Mouse (Mus musculus) CH12.LX (cell line): ENCODE results near the gene 2810408A11Rik. TPM values are rescaled to one million over a fixed set of nuclear protein-coding genes. Genes with fewer than 3 reads are reported as not detected.

Source experiments
- DNase-seq: peaks from one replicate; pipeline ENCODE4 v3.0.0-alpha.2; 2013; ENCODE audit errors: extremely low read depth
- H3K27ac ChIP-seq: 2 replicates; pipeline ENCODE4 v1.5.1; 2012; ENCODE audit warnings: low read depth, mild to moderate bottlenecking, control low read depth, moderate library complexity; ENCODE audit not compliant: insufficient read depth
- H3K27me3 ChIP-seq: replicated peaks from 2 replicates; pipeline ENCODE3; 2012; ENCODE audit warnings: inconsistent platforms
- H3K36me3 ChIP-seq, 2 experiments: replicated peaks in 1 of 2; 2 replicates each; pipeline versions ENCODE3 to v1.6.1; 2012; ENCODE audit warnings: inconsistent platforms in 1 of 2, low read length in 1 of 2, mild to moderate bottlenecking in 1 of 2, mixed read lengths in 1 of 2, moderate library complexity in 1 of 2; ENCODE audit not compliant: control insufficient read depth in 1 of 2, insufficient read depth in 1 of 2
- H3K4me1 ChIP-seq, 2 experiments: 2 replicates each; pipeline ENCODE4 v1.6.1; 2012; ENCODE audit warnings: inconsistent platforms in 1 of 2, moderate library complexity in 1 of 2; ENCODE audit not compliant: insufficient read depth in 2 of 2, control insufficient read depth in 1 of 2
- H3K4me2 ChIP-seq: 2 replicates; pipeline ENCODE4 v1.6.1; 2012; ENCODE audit warnings: low read depth, mild to moderate bottlenecking, control low read depth; ENCODE audit not compliant: poor library complexity, insufficient read depth, severe bottlenecking
- H3K4me3 ChIP-seq, 3 experiments: fragments of 150-350 bp in 1 of 3; sonication (generic) in 1 of 3; replicated peaks in 1 of 3; 2 replicates each; pipeline versions ENCODE3 to v1.5.1; 2011 to 2012; ENCODE audit warnings: low read depth in 2 of 3, low read length in 2 of 3, mild to moderate bottlenecking in 2 of 3, moderate library complexity in 2 of 3, control low read depth in 1 of 3, improper control_type of control experiment in 1 of 3, inconsistent platforms in 1 of 3, mixed read lengths in 1 of 3; ENCODE audit not compliant: poor library complexity in 1 of 3
- H3K79me2 ChIP-seq: replicated peaks from 2 replicates; pipeline ENCODE4 v1.6.1; 2012; ENCODE audit warnings: mild to moderate bottlenecking, moderate library complexity; ENCODE audit not compliant: control insufficient read depth, poor library complexity, insufficient read depth, severe bottlenecking; ENCODE audit errors: extremely low read depth
- H3K9ac ChIP-seq: 2 replicates; pipeline ENCODE4 v1.6.1; 2012; ENCODE audit warnings: low read depth, mild to moderate bottlenecking, control low read depth, moderate library complexity; ENCODE audit not compliant: insufficient read depth
- H3K9me3 ChIP-seq: replicated peaks from 2 replicates; pipeline ENCODE3; 2012; ENCODE audit warnings: low read length, inconsistent platforms, mixed read lengths
- BHLHE40 ChIP-seq: IDR thresholded peaks from 2 replicates; pipeline ENCODE4 v1.6.1; 2011; ENCODE audit warnings: mild to moderate bottlenecking, low read depth, low read length, improper control_type of control experiment
- CHD1 ChIP-seq: IDR thresholded peaks from 2 replicates; pipeline ENCODE4 v1.6.1; 2012; ENCODE audit warnings: low read depth, low read length, improper control_type of control experiment, inconsistent platforms
- CHD2 ChIP-seq: IDR thresholded peaks from 2 replicates; pipeline ENCODE4 v1.6.1; 2011; ENCODE audit warnings: low read length, improper control_type of control experiment
- CTCF ChIP-seq, 2 experiments: IDR thresholded peaks in 1 of 2; conservative IDR thresholded peaks in 1 of 2; 2 replicates each; pipeline ENCODE4 v1.5.1; 2011 to 2012; ENCODE audit warnings: low read depth in 2 of 2, low read length in 2 of 2, improper control_type of control experiment in 1 of 2, inconsistent platforms in 1 of 2, mild to moderate bottlenecking in 1 of 2, moderate library complexity in 1 of 2
- E2F4 ChIP-seq: IDR thresholded peaks from 2 replicates; pipeline ENCODE4 v1.6.1; 2011; ENCODE audit warnings: low read depth, low read length, improper control_type of control experiment; ENCODE audit not compliant: insufficient replicate concordance
- ELF1 ChIP-seq: IDR thresholded peaks from 2 replicates; pipeline ENCODE4 v1.6.1; 2014; ENCODE audit warnings: low read depth, mild to moderate bottlenecking, inconsistent platforms, low read length, improper control_type of control experiment
- EP300 ChIP-seq: IDR thresholded peaks from 2 replicates; pipeline ENCODE4 v1.6.1; 2011; ENCODE audit warnings: low read length, improper control_type of control experiment
- ETS1 ChIP-seq: conservative IDR thresholded peaks from 2 replicates; pipeline ENCODE4 v1.6.1; 2012; ENCODE audit warnings: low read depth, mild to moderate bottlenecking, inconsistent platforms, low read length, improper control_type of control experiment, moderate library complexity
- GABPA ChIP-seq: IDR thresholded peaks from 2 replicates; pipeline ENCODE4 v1.6.1; 2012; ENCODE audit warnings: low read depth, low read length, improper control_type of control experiment, inconsistent platforms; ENCODE audit not compliant: insufficient replicate concordance
- HCFC1 ChIP-seq: IDR thresholded peaks from 2 replicates; pipeline ENCODE4 v1.6.1; 2012; ENCODE audit warnings: low read depth, mild to moderate bottlenecking, inconsistent platforms, low read length, improper control_type of control experiment
- IRF4 ChIP-seq: IDR thresholded peaks from 2 replicates; pipeline ENCODE4 v1.6.1; 2014; ENCODE audit warnings: low read depth, mild to moderate bottlenecking, inconsistent platforms, low read length, improper control_type of control experiment
- JUN ChIP-seq: IDR thresholded peaks from 2 replicates; pipeline ENCODE4 v1.6.1; 2011; ENCODE audit warnings: low read depth, mild to moderate bottlenecking, low read length, improper control_type of control experiment, moderate library complexity; ENCODE audit not compliant: insufficient read depth
- JUND ChIP-seq: conservative IDR thresholded peaks from 2 replicates; pipeline ENCODE4 v1.6.1; 2011; ENCODE audit warnings: low read depth, low read length, improper control_type of control experiment
- KAT2A ChIP-seq: IDR thresholded peaks from 2 replicates; pipeline ENCODE4 v1.6.1; 2012; ENCODE audit warnings: low read length, improper control_type of control experiment, inconsistent platforms; ENCODE audit not compliant: insufficient replicate concordance
- MAFK ChIP-seq: IDR thresholded peaks from 2 replicates; pipeline ENCODE4 v1.6.1; 2011; ENCODE audit warnings: low read length, improper control_type of control experiment; ENCODE audit not compliant: insufficient replicate concordance
- MAX ChIP-seq: IDR thresholded peaks from 2 replicates; pipeline ENCODE4 v1.6.1; 2011; ENCODE audit warnings: low read length, improper control_type of control experiment
- MAZ ChIP-seq: IDR thresholded peaks from 2 replicates; pipeline ENCODE4 v1.6.1; 2012; ENCODE audit warnings: low read depth, mild to moderate bottlenecking, inconsistent platforms, low read length, improper control_type of control experiment, moderate library complexity
- MEF2A ChIP-seq: IDR thresholded peaks from 2 replicates; pipeline ENCODE4 v1.6.1; 2014; ENCODE audit warnings: low read depth, mild to moderate bottlenecking, inconsistent platforms, low read length, improper control_type of control experiment, borderline replicate concordance
- MXI1 ChIP-seq: IDR thresholded peaks from 2 replicates; pipeline ENCODE4 v1.6.1; 2011; ENCODE audit warnings: mild to moderate bottlenecking, low read depth, low read length, improper control_type of control experiment
- MYC ChIP-seq: IDR thresholded peaks from 2 replicates; pipeline ENCODE4 v1.6.1; 2011; ENCODE audit warnings: low read depth, mild to moderate bottlenecking, improper control_type of control experiment, low read length
- NELFE ChIP-seq: IDR thresholded peaks from 2 replicates; pipeline ENCODE4 v1.6.1; 2011; ENCODE audit warnings: low read depth, low read length, improper control_type of control experiment
- NRF1 ChIP-seq: IDR thresholded peaks from 2 replicates; pipeline ENCODE4 v1.6.1; 2014; ENCODE audit warnings: low read depth, mild to moderate bottlenecking, inconsistent platforms, low read length, improper control_type of control experiment, moderate library complexity
- PAX5 ChIP-seq: IDR thresholded peaks from 2 replicates; pipeline ENCODE4 v1.6.1; 2012; ENCODE audit warnings: low read length, inconsistent platforms, mixed read lengths
- POLR2A ChIP-seq: IDR thresholded peaks from 2 replicates; pipeline ENCODE4 v1.6.1; 2011; ENCODE audit warnings: low read depth, mild to moderate bottlenecking, improper control_type of control experiment, low read length
- POLR2AphosphoS2 ChIP-seq: IDR thresholded peaks from 2 replicates; pipeline ENCODE4 v1.6.1; 2011; ENCODE audit warnings: low read depth, low read length, improper control_type of control experiment
- RAD21 ChIP-seq: IDR thresholded peaks from 2 replicates; pipeline ENCODE4 v1.6.1; 2011; ENCODE audit warnings: low read depth, mild to moderate bottlenecking, low read length, improper control_type of control experiment, moderate library complexity
- RCOR1 ChIP-seq: conservative IDR thresholded peaks from 2 replicates; pipeline ENCODE4 v1.6.1; 2012; ENCODE audit warnings: low read depth, mild to moderate bottlenecking, inconsistent platforms, low read length, improper control_type of control experiment
- SIN3A ChIP-seq: IDR thresholded peaks from 2 replicates; pipeline ENCODE4 v1.6.1; 2012; ENCODE audit warnings: low read length, improper control_type of control experiment, inconsistent platforms
- SMC3 ChIP-seq: IDR thresholded peaks from 2 replicates; pipeline ENCODE4 v1.6.1; 2011; ENCODE audit warnings: low read depth, low read length, improper control_type of control experiment
- TBP ChIP-seq: conservative IDR thresholded peaks from 2 replicates; pipeline ENCODE4 v1.6.1; 2011; ENCODE audit warnings: low read depth, low read length, improper control_type of control experiment
- TCF12 ChIP-seq: IDR thresholded peaks from 2 replicates; pipeline ENCODE4 v1.6.1; 2014; ENCODE audit warnings: low read depth, mild to moderate bottlenecking, inconsistent platforms, low read length, improper control_type of control experiment
- UBTF ChIP-seq: IDR thresholded peaks from 2 replicates; pipeline ENCODE4 v1.6.1; 2012; ENCODE audit warnings: low read depth, mild to moderate bottlenecking, inconsistent platforms, low read length, improper control_type of control experiment, moderate library complexity
- USF1 ChIP-seq: IDR thresholded peaks from 2 replicates; pipeline ENCODE4 v1.6.1; 2014; ENCODE audit warnings: low read depth, mild to moderate bottlenecking, inconsistent platforms, low read length, improper control_type of control experiment
- USF2 ChIP-seq: conservative IDR thresholded peaks from 2 replicates; pipeline ENCODE4 v1.6.1; 2011; ENCODE audit warnings: low read depth, low read length, improper control_type of control experiment
- ZC3H11A ChIP-seq: IDR thresholded peaks from 2 replicates; pipeline ENCODE4 v1.6.1; 2012; ENCODE audit warnings: low read depth, mild to moderate bottlenecking, inconsistent platforms, low read length, improper control_type of control experiment
- ZKSCAN1 ChIP-seq: IDR thresholded peaks from 2 replicates; pipeline ENCODE4 v1.6.1; 2012; ENCODE audit warnings: low read depth, inconsistent platforms, low read length, improper control_type of control experiment, borderline replicate concordance
- ZMIZ1 ChIP-seq: IDR thresholded peaks from 2 replicates; pipeline ENCODE4 v1.6.1; 2012; ENCODE audit warnings: low read depth, mild to moderate bottlenecking, inconsistent platforms, low read length, improper control_type of control experiment
- ZNF384 ChIP-seq: IDR thresholded peaks from 2 replicates; pipeline ENCODE4 v1.6.1; 2012; ENCODE audit warnings: low read depth, low read length, improper control_type of control experiment, inconsistent platforms
- dilution Hi-C: fragments of 300-500 bp; cut with MboI; formaldehyde crosslinking; loops from 2 replicates; pipeline ENCODE4 v1.14.3; 2020; ENCODE audit warnings: low sequenced_read_pairs; ENCODE audit not compliant: extremely low pct_unique_long_range_greater_than_20kb, extremely low pct_ligation_motif_present
- in situ Hi-C: fragments of 300-500 bp; cut with MboI; formaldehyde crosslinking; loops from 3 replicates; pipeline ENCODE4 v1.14.3; 2019; ENCODE audit warnings: low sequenced_read_pairs, low pct_ligation_motif_present, low pct_unique_long_range_greater_than_20kb, mixed read lengths
- polyA plus RNA-seq: library from polyadenylated mRNA; unstranded; fragments of >175 nt; gene quantifications from 2 replicates; pipeline ENCODE4 v1.2.1, GENCODE M21; 2012; ENCODE audit warnings: low read depth; ENCODE audit not compliant: insufficient read length
- total RNA-seq, 2 experiments: library from RNA; depleted of rRNA; stranded (reverse); fragments of 300-350 nt in 1 of 2; fragments of >200 nt in 1 of 2; gene quantifications; 2 replicates each; pipeline ENCODE4 v1.2.3; 2012 to 2014

Gene 2810408A11Rik
- total and polyA plus RNA-seq, 3 experiments = 0.33 to 0.86 (median 0.59) TPM

DNA sequence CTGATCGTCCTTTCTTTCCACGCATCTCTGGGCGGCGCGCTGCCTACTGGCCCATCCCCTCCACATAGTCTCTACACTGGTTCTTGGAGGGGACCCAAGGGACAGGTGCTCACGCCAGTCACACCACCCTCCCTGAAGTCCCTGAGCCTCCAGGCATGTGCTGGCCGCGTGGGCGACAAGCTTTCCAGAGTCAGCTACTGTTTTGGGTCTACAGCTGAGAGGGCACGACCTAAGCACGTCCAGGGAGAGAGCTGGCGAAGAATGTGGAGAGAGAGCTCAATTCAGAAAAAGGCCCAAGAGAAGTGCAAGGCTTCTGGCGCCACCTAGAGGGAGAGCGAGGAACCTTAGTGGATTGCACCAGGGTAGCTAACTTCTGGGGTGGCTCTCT lies 48.0 kb upstream of the 2810408A11Rik start:
- TF ChIP-seq MEF2A = peak; percentile 69; the same call in 1 of the 2 replicates
- TF ChIP-seq ZMIZ1 = no peak
- TF ChIP-seq CHD1 = no peak
- no peak; the same call in 1 of the 2 replicates for TF ChIP-seq JUND
- TF ChIP-seq SIN3A = peak; percentile 51; the same call in 1 of the 2 replicates
- peak; percentile 27; the same call in 1 of the 2 replicates for TF ChIP-seq E2F4
- peak; percentile 94 to 99 for TF ChIP-seq CTCF (conservative IDR thresholded peaks at IDR 0.05 in 1 of 2, IDR thresholded peaks at IDR 0.05 in 1 of 2; ENCODE audit: low read depth in 2 of 2, low read length in 2 of 2)
- no peak for TF ChIP-seq PAX5
- TF ChIP-seq TCF12 = peak; percentile 38; the same call in 1 of the 2 replicates
- TF ChIP-seq RAD21 = peak; percentile 99
- no peak for TF ChIP-seq GABPA
- TF ChIP-seq UBTF = no peak
- TF ChIP-seq EP300 = peak; percentile 47; the same call in 1 of the 2 replicates
- TF ChIP-seq ZC3H11A = peak; percentile 88
- TF ChIP-seq POLR2AphosphoS2 = no peak
- no peak for TF ChIP-seq CHD2
- peak; percentile 86 for TF ChIP-seq BHLHE40
- TF ChIP-seq NRF1 = 0 out of 2 replicates have a peak, but pooled peaks have one; percentile 20
- TF ChIP-seq ELF1 = no peak
- peak; percentile 53; the same call in 1 of the 2 replicates for TF ChIP-seq NELFE
- TF ChIP-seq SMC3 = peak; percentile 98
- no peak for TF ChIP-seq KAT2A
- TF ChIP-seq HCFC1 = peak; percentile 45
- TF ChIP-seq ZNF384 = no peak; the same call in 1 of the 2 replicates
- no peak for TF ChIP-seq POLR2A
- peak; percentile 31; the same call in 1 of the 2 replicates for TF ChIP-seq MAX
- TF ChIP-seq MXI1 = no peak
- TF ChIP-seq USF2 = no peak
- TF ChIP-seq IRF4 = peak; percentile 47
- no peak for TF ChIP-seq ZKSCAN1
- TF ChIP-seq ETS1 = 0 out of 2 replicates have a peak, but pooled peaks have one; percentile 10
- peak; percentile 83 for TF ChIP-seq MYC
- TF ChIP-seq JUN = 0 out of 2 replicates have a peak, but pooled peaks have one; percentile 23
- TF ChIP-seq RCOR1 = 0 out of 2 replicates have a peak, but pooled peaks have one; percentile 2
- TF ChIP-seq TBP = no peak
- TF ChIP-seq USF1 = no peak
- peak; percentile 71; the same call in 1 of the 2 replicates for TF ChIP-seq MAZ
- TF ChIP-seq MAFK = no peak
- Histone ChIP-seq H3K36me3 (peaks cover 0 to 10% of the 10 kb centered on the region in 2 experiments), H3K4me2 (peak overlapping the region; percentile 79), H3K27me3 (peaks cover 14% of the 10 kb centered on the region), H3K27ac (no peak overlapping the region), H3K4me3 (peak overlapping the region in 2 of 3 experiments; percentile 24 to 43), H3K79me2 (no peaks in the 10 kb centered on the region), H3K9me3 (no peaks in the 10 kb centered on the region), H3K9ac (no peak overlapping the region), H3K4me1 (peaks cover 23 to 45% of the 10 kb centered on the region in 2 experiments)
- peak; percentile 94 for DNase-seq
- dilution Hi-C loops = no loop called here
- in situ Hi-C loops = no loop called here
